Mouse (Mus musculus): ENCODE results near the gene Mapk8ip2.
A peak's percentile ranks its signal among the peaks of the same experiment; 100 is the strongest.

The Mapk8ip2 gene

GRCm38 (mm10) chr15:89480584-89480983 is 26.9 kb downstream of the Mapk8ip2 start:
- no peak for DNase-seq (ENCODE audit: low read depth in 2 of 2, low spot score in 2 of 2)

DNA sequence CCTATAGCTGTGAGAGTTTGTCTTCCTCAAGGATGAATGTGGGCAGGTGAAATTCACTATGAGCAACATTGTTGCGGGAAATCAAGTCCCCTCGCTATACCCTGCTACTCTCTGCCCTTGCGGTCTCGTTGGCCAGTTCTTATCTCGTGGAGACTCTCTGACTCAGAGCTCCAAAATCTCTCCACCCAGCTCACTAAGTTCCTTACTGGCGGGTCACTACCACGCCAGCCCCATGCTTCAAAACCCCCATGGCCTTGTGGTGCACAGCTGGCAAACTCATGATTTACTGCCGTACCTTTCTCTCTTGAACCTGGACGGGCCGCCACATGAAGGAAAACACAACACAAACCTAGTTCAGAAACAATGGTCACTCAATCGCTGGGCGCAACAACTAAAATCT is 34.5 kb downstream of the Mapk8ip2 start:
- DNase-seq (ENCODE audit: low read depth in 2 of 2, low spot score in 2 of 2), result no peak

DNA sequence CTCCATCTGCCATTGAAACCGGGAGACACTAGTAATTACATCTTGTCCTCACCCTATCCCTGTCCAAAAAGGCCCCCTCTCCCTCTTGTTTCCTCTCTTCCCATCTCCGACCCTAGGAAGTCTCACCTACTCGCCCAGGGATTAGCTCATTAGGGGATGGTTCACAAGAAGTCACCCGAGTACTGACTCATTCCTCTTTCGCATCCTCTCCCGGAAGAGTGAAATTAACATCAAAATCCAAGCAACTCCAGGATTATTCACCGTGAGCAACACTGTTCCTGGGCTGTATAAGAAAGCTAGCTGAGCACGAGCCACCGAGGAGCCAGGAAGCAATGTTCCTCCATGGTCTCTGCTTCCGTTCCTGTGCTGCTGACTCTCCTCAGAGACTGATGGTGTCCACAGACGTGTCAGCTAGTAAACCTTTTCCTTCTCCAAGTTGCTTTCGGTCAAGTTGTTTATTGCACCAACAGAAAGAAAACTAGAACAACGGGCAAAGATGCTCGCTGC is 35.0 kb downstream of the Mapk8ip2 start:
- no peak for DNase-seq (ENCODE audit: low read depth in 2 of 2, low spot score in 2 of 2)

GRCm38 (mm10) chr15:89494970-89495369 is 41.3 kb downstream of the Mapk8ip2 start:
- DNase-seq (ENCODE audit: low read depth in 2 of 2, low spot score in 2 of 2), result no peak

GRCm38 (mm10) chr15:89496131-89496530 is 42.4 kb downstream of the Mapk8ip2 start:
- no peak for DNase-seq (ENCODE audit: low read depth in 2 of 2, low spot score in 2 of 2)

GRCm38 (mm10) chr15:89496841-89497240 is 43.1 kb downstream of the Mapk8ip2 start:
- DNase-seq (ENCODE audit: low read depth in 2 of 2, low spot score in 2 of 2), result no peak

GRCm38 (mm10) chr15:89497391-89498048 is 43.8 kb downstream of the Mapk8ip2 start:
- no peak for DNase-seq (ENCODE audit: low read depth in 2 of 2, low spot score in 2 of 2)

GRCm38 (mm10) chr15:89498049-89498960 is 44.6 kb downstream of the Mapk8ip2 start:
- DNase-seq (ENCODE audit: low read depth in 2 of 2, low spot score in 2 of 2), result peak; percentile 20 to 47

DNA sequence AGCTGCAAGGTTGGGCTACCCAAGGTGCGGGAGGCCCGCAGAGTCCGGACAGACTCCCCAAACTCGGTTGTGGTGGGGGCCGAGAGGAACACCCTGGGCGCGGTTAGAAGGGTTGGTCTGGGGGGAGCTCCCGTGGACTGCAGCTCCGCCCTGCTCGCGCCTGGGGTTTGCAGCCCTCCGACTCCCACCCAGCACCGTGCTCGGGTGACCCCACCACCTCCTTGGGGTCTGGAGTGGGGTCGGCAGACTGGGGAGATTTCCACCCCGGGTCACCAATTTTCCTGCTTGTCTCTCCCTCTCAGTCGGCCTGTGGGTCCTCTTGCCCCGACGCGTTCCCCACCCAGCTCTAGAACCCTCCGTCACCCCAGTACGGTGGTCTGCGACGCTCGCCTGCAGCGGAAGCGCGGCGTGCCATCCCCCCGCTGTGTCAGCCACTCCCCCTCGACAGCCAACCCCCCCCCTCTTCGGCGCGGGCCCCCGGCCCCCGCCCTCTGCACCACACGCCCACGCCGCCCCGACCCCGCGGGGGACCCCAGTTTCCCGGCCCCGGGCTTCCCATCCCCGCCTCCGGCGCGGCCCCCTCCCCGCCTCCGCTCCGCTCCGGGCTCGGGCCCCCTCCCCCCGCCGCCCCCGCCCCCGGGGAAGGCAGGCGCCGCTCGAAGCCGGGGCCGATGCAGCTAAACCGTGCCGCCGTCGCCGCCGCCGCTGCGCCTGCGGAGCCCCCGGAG is 45.4 kb downstream of the Mapk8ip2 start, which contains the start of gene Shank3:
TSS of gene Shank3 (plus strand) at position 663 of the 728 bp plus-strand sequence.
- DNase-seq (ENCODE audit: low read depth in 2 of 2, low spot score in 2 of 2), result peak in 1 of 2 experiments; percentile 17

GRCm38 (mm10) chr15:89499784-89500220 is 46.1 kb downstream of the Mapk8ip2 start:
- DNase-seq (ENCODE audit: low read depth in 2 of 2, low spot score in 2 of 2), result no peak

GRCm38 (mm10) chr15:89500221-89500791 is 46.6 kb downstream of the Mapk8ip2 start:
- DNase-seq (ENCODE audit: low read depth in 2 of 2, low spot score in 2 of 2), result no peak

DNA sequence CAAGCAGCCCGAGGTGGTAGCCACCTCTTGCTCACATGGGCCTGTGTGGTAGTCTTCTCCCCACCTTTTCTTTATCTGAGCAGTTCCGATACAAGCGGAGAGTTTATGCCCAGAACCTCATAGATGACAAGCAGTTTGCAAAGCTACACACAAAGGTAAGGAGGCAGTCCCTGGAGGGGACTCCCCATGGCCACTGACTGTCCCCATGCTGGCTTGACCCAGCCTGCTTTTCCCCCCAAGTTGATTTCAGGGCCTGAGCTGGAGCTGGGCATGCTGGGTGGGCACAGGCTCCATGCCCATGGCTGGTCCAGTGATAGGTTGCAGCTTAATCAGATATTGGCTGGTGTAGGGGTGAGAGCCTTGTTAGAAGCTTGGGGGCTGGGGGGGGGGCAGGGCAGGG is 47.6 kb downstream of the Mapk8ip2 start:
- no peak for DNase-seq (ENCODE audit: low read depth in 2 of 2, low spot score in 2 of 2)

DNA sequence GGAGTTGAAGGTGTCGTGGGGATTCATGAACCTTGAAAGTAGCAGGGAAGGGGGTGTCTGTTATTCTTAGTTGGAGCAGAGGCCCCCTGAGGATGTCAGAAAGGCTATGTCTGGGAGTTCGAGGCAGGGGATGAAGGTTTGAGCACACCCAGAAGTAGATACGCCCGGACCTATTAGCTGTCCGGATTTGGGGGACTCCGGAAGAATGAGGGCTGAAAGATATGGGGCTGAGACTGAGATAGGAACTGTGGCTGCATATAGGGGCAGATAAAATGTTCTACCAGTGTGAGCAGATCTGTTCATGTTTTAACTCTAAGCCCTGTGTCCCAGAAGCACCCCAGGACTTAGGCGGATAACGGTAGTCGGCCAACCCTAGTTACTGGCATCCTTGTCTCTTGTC is 51.1 kb downstream of the Mapk8ip2 start:
- DNase-seq (ENCODE audit: low read depth in 2 of 2, low spot score in 2 of 2), result no peak

- DNase-seq (ENCODE audit: low read depth in 2 of 2, low spot score in 2 of 2), result no peak
Measured at GRCm38 (mm10) chr15:89507751-89508150, 54.0 kb downstream of the Mapk8ip2 start.

- no peak for DNase-seq (ENCODE audit: low read depth in 2 of 2, low spot score in 2 of 2)
Measured at GRCm38 (mm10) chr15:89512679-89513078, 59.0 kb downstream of the Mapk8ip2 start.

All from CD8-positive naive resting alpha-beta T cell, adult 2 months (primary cell).